Mouse (Mus musculus) adipocyte (in vitro differentiated cells): ENCODE data around the gene Atrnl1.

Experiments
- DNase-seq: peaks from one replicate; pipeline ENCODE4 v3.0.0-alpha.2; 2016; ENCODE audit warnings: low spot score

Atrnl1 gene

DNA sequence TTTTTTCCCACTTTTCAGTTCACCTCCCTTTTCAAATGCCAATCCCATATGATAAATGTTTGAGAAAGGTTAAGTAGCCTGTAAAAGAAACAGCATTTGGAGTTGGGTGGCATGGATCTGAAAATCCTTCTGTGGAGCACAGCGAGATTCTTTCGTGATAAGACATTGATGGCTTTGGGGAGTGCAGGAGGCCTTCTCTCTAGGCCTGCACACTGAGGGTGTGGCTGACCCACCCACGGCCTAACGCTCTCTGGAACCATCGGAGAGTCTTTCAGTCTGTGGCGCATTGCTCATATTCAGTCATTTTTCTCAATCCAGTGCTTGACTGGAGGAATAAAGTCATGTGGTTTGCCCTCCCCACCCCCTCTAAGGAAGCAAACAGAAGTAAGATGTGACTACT is 506.8 kb downstream of the Atrnl1 start:
- DNase-seq = no peak

DNA sequence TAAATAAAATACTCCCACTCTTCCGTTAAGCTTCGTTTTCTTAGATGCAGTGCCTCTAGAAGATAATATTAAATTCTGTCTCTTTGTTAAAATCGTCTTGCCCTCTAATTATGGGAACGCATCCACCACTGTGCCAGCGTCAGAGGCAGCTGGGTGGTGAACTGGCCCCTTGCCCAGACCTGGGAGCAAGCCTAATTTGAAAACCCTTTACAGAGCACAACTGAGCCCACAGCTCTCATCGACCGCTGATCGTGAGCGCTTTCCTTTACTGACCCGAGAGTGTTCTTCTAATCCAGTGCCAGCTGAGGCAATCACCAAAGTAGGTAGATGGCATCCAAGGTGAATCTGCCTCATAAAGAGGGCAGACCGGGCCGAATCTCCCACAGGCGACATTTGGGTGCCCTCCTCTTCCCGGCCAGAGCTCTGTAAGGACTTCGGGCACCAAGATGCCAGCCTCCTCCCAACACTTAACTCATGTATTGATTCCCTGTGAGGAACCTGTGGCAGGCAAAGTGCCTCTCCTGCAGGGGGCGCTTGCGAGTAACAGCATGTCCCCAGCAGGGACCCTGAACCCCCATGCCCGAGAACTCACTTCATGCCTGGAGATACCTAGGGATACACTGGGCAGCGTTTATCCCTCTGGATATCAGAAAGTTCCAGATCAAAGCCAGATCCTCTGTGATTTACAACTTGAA is 507.5 kb downstream of the Atrnl1 start:
- DNase-seq = no peak

DNA sequence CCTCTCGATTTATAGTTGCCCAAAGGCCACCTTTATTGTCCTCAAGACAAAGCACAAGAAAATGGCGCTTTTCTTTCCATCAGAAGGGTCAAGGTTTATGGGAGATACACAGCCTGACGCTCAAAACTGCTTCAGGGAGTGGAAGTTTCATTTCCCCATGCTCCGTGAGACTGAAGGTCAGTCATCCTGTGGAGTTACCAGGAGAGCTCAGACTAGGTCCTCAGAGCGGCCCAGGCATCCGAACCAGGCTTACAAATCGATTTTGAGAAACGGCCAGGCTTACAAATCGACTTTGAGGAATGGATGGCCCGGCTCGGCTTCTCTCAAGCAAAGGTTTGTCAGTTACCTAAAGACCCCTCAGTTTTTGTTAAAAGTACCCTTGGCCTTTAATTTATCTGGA is 508.0 kb downstream of the Atrnl1 start:
- DNase-seq = no peak

DNA sequence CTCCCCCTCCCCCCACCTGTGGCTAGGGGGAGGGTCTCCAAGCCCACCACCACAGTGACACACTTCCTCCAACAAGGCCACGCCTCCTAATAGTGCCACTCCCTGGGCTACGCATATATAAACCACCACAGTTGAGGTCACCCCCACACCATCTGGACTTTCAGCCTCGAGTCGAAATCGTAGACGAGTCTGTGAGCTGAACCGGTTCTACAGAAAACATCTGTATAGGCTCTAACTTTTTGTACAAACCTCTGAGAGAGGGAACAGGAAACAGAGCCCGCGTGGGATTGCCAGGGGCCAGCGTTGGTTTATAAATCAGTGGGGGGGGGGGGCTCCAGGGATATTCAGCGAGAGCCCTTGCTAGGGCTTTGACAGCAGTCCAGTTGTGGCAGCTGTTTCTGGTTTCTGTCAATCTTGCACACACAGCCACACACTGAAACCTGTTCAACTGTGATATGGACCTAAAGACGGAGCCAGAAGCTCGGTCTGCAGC is 508.9 kb downstream of the Atrnl1 start:
- no peak for DNase-seq

DNA sequence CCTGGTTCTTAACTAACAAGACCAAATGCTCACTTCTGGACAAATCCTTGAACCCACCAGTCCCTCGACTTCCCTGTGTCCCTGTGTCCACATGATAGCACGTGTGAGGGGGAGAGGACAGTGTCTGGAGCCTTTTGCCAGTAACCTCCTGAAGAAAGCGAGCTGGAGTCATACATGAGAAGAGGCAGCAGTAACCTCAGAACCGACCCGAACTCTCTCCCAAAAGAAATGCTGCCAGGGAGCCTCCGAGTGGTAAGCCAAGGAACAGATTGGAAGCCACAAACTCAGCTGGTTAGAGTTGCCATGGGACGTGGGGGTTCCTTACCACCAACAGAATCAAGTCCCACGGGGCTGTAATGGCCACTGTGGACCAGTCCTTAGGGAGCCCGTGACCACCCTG is 509.8 kb downstream of the Atrnl1 start:
- peak; percentile 58 for DNase-seq

DNA sequence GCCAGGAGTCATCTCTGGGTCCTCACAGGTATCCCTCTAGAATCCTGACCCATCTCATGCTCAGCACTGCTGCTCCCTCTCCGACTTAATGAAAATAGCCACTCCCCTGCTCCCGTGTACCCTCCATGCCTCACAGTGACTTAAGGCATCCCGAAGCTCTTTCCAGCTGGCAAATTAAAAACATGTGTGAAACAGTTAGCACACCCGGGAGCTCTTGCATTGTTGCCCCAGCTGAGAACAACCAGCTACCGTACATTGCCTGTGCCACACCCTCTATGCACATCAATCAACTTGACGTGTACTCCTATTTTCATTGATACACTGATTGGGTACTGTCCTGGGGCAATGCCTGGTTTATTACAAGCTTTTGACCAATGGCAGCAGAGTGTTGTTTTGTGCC is 510.8 kb downstream of the Atrnl1 start:
- DNase-seq = peak; percentile 63

DNA sequence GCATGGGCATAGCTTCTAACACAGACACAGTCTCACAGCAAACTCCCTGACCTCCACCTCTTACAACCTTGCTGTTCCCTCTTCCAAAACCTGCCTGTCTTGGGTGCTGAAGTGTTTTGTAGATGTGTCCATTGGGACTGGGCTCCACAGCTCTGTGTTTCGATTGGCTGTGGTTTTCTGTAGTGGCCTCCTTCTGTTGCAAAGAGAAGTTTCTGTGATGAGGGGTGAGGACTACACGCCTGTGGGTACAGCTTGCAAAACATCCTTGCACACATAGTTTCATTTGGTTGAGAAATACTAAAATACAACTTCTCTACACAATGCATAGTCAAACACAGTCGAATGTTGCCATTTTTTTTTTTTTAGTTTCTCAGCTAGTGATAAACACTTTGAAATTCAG is 512.8 kb downstream of the Atrnl1 start:
- DNase-seq = no peak

DNA sequence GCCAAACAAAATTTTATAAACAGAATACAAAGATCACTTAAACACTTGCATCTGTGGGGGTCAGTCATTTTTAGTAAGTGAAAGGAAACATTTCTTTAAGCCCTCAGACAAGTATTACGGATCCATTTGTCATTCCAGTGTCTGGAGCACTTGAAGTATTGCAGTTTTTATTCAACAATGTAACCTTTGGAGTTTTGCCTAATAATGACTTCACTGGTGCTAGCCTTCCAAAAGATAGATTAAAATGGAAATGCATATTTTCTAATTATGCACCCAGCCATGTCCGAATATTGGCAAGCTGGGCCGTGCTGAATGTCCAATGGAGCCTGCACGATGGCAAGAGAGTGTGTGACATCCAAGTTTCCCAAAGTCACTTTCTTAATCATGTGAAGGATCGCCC is 513.7 kb downstream of the Atrnl1 start:
- peak; percentile 20 for DNase-seq

DNA sequence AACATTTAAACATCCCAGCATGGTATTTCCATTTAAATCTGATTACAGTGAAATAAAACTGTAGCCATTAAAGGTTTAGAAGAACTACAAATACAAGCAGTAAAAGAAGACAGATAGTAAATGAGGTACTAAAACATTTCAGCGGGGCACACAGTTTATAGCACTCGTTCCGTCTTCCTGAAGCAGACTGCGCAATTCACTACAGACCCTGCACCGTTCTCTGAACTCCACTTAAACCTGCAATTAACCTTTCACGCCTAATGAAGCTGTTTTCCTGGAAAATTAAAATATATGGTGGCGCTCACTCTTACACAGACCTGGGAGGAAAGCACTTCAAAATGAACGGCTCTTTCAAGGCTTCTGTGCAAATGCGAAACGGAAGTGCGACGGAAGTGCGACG is 514.2 kb downstream of the Atrnl1 start:
- no peak for DNase-seq

DNA sequence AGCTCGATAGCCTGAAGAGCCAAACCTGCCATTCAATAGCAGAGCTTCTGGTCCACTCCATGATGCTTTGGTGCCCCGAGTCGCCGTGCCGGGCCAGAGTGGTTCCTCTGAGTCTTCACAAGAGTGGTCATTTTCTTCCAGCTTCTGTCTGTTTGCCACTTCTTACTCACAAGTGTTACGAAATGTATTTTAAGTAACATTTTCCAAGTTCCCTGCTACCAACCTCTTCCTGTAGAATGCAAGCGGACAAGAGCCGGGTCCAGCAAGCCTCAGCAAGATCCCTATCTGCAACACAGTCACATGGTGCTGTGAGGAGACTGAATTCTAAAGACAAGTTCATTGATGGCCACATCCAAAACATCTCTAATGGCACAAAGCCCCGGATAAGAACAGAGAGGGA is 521.1 kb downstream of the Atrnl1 start:
- no peak for DNase-seq

DNA sequence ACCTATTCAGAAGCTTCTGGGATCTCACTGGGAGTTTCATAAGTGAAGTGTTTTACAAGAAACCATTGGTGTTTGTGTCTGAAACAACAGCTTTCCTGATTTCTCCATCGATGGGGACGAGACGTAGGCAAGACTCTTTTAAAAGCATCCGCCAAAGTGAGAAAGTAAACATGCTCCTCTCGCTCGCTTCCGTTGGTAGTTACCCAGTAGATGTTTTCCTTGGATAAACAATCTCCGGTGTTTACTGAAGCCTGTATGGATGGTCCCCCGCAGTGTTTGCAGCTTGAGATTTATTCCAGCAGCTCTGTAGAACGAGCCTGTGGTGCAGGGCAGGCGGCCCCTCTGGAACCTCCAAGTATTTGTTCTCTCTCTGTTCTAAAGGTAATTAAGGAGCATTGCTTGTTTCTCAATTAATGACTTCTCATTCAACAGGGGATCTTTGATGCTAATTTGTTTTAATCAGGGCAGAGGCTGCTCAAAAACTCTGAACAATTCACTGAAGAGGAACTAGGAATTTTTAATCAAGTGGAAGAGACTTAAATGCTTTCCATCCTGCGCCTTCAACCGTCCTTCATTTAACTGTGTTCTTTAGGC is 529.5 kb downstream of the Atrnl1 start:
- DNase-seq = no peak

DNA sequence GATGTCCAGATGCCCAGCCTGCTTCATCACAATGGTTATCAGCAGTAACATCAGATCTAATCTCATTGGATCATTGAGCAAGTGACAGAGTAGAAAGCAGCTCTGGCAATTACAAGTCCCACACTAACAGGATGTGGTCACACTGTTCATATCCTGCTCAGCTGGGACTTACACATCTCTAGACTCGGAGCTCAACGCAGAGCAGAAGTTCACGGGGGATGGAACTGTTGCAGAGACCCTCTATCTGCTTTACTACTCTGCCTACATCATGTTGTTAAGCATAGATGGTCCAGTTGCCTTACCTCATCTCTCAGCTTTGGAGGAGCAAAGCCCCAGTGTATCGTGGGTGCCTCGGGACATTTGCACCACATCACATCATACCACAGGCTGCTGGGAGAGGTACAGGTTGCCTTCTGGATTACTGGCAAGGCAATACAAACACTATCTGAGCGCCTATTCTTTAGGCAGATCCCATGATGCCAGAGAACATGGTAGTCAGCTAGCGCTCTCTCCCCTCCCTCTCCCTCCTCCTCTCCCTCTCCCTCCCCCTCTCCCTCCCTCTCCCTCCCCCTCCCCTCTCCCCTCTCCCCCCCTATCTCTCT is 533.1 kb downstream of the Atrnl1 start:
- no peak for DNase-seq

DNA sequence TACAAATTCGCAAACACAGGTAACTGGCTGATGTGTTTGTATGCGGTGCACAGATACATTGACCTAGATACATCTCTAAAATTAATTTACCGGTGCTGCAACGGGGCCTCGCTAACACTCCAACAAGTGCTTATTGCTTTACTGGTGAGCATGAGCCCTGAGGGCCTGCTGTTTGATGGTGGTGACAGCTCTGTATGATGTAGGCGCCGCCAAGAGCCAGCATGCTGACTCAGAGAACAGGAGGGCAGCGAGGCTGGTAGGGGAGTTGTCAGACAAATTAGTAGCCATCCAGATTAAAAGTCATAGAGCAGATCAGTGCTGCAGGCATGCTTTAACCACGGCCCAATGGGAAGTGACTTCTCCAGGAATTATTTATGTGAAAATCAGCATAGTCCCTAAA is 534.7 kb downstream of the Atrnl1 start:
- peak; percentile 16 for DNase-seq

DNA sequence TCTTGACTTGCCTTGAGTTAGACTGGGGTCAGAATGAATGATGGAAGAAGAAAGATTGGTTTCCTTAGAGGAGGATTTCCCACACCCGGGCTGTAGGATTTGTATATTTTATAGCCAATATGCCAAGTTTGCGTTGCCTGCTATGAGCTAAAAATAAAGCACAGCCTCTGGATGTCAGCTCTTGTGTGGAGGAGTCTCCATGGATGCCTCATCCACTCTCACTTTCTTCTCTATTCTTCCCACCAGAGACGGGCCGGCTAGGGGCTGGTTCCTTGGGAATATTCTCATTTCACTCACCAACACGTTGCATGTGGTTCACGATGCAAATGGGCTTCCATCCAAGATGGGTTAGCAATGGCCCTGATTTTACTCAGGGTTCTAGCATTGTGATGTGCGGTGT is 540.4 kb downstream of the Atrnl1 start:
- no peak for DNase-seq

DNA sequence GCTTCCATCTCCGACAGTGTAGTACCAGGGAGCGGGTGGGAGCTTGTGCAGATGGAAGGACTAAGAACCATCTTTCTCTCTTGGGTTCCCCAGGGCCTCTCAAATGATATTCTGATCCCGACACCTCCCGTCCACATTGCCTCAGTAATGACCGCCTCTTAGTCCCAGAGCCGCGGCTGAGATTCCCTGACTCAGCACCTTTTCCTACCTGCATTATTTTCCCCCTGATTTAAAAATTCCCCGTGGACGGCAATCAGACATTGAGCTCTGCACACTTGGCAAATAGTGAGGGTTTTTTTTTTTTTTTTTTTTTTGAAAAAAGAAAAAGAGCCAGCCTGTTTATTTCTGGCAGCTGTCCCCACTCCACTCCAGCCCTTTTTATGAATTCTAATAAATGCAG is 550.7 kb downstream of the Atrnl1 start:
- DNase-seq = peak; percentile 7

DNA sequence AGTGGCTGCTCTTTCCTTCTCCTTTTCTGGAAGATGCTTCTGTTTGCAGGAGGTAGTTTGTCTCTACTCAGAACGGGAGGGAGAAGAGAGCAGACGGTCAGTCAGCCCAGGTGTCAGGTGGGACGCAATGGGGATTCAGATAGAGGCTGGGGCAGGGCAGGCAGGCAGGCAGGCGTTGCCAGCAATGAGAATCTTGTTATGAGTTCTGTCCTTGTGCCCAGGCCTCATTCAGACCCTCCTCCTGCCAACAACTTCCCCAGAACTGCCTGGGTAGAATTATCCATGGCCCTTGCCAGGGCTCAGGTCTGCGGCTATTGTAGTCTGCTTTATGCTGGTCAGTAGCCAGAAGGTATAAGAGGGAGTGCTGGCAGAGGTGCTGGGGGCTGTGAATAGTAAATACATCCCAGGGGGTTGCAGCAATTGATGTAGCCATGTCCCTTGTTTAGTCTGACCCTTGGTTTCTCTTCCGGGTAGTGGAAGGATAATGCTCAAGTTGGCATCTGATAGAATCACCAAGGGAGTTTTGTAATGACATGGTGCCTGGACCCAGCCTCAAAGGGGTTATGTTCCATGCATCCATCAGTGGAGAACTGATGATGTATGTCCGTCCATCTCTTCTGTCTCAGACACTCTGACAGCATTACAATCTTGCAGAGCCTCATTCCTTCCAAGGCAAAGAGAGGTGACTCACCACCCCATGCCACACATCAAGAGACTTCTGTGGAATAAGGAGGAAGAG is 554.2 kb downstream of the Atrnl1 start:
- DNase-seq = no peak

DNA sequence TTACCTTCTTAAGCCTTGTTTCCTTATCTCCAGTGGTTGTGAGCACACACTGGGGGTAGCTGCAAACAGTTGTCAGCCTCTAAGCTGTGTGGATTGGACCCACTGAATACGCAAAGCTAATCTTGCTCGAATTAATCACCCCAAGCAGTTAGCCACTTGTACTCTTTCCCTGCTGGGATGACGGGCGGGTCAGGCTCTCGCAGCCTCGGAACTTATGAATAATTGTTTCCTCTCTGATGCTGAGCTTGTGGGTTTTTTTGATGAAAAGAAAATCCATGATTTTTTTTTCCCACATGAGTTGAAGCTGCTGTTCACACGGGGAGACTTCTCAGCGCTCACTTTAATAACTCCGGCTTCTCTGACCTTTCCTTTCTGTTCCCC is 554.8 kb downstream of the Atrnl1 start:
- DNase-seq = no peak

DNA sequence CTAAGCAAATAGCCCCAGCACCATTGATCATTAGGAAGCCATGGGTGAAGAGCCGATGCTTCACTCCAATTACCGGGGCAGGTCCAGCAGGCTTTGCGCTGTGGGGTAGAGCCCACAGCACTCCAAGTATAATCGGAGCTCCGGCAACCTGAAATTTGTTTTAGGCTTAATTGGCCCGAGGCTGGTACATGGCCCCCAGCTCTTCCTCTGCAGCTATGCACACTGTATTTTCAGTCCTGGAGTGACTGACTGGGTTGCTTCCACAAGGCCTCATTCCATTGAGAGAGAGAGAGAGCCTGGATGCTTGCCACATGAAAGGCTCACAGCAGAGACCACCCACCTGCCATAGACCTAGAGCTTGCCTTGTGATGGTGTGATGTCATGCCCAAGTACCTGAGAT is 555.3 kb downstream of the Atrnl1 start:
- no peak for DNase-seq

DNA sequence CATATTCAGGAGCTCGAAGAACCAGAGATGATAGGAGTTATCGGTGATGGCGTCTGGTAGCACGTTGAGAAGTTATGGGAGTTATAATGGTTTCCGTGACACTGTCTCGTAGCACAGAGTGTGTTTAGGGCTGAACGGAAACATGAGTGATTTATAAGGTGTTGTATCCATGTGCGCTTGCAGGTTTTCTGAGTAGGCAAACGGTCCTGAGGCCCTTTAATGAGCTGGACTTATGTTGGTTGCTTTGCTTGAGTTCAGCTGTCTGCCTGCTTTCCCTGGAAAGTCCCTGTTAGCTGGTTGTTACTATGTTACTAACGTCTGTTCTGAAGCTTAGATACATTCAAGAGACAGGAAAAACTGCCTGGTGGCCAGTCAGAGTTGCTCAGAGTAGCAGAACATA is 567.6 kb downstream of the Atrnl1 start:
- no peak for DNase-seq

DNA sequence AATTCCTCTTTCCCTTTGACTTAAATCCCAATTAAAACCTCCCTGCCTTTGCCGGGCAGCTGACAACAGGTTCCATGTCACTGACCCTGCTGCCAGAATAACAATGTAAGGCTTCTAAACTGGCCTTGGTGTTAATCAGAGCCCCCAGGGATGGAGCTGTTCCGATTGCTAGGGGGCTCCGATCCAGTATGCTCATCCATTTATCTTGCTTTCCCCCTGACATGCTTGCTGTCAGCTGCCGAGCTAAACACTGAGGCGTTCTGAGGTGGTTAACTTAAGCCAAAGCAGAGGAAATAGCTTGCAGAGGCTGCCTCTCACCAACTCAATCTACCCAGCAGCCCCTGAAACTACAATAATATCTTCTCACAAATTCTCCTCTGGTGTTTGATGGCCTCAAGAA is 569.9 kb downstream of the Atrnl1 start:
- no peak for DNase-seq
